Mouse (Mus musculus) testis, adult 2 months (tissue): Measurements from ENCODE around the gene Olr1.

Experiments used
- CTCF ChIP-seq: fragments of 200-500 bp; IDR thresholded peaks from 2 replicates; pipeline ENCODE4 v1.5.1; 2012; ENCODE audit warnings: low read depth, mild to moderate bottlenecking, inconsistent platforms, low read length, moderate library complexity; ENCODE audit not compliant: control insufficient read depth, insufficient read depth, insufficient replicate concordance
- POLR2A ChIP-seq: fragments of 200-500 bp; IDR thresholded peaks from 2 replicates; pipeline ENCODE4 v1.6.1; 2012; ENCODE audit warnings: low read depth, mild to moderate bottlenecking, inconsistent platforms, low read length, moderate library complexity; ENCODE audit not compliant: control insufficient read depth

GRCm38 (mm10) chr6:129503471-129503870 lies 3.5 kb downstream of the Olr1 start:
- TF ChIP-seq POLR2A (no peak), CTCF (no peak)
